Mouse (Mus musculus) thymus, postnatal 4 days (tissue): ENCODE results near the gene Fbxo45.
"Not testable (repeated sequence)": the region's sequence is repeated elsewhere in the genome, so short reads cannot be mapped to it uniquely, and the experiment has no call there.

Experiments used
- DNase-seq: peaks from one replicate; pipeline ENCODE4 v3.0.0; 2021

Fbxo45 gene

DNA sequence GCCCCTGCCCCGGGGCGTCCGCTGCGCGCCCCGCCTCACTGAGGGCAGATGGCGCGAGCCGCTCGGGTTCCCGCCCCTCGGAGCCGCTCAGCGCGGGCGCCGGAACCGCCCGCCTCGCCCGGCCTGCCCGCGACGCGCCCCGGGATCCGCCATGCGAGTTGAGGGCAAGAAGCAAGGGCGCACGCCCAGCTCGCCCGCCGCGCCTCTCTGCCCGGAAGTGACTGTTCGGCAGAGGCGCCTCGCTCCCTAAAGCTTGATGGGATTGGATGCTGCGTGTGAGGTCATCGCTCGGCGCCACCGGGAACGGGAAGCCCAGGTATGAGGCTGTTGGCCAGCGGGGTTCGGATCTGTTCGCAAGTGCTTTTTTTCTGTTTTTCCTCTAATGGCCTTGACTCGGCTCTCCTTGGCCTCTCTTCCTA, at the start of gene Fbxo45, which contains the start of gene Wdr53:
Gene Fbxo45, minus strand, starts transcription at position 207 of the 419 bp plus-strand sequence.
Gene Wdr53, plus strand, starts transcription at position 276 of the 419 bp plus-strand sequence.
- peak; percentile 96 for DNase-seq

DNA sequence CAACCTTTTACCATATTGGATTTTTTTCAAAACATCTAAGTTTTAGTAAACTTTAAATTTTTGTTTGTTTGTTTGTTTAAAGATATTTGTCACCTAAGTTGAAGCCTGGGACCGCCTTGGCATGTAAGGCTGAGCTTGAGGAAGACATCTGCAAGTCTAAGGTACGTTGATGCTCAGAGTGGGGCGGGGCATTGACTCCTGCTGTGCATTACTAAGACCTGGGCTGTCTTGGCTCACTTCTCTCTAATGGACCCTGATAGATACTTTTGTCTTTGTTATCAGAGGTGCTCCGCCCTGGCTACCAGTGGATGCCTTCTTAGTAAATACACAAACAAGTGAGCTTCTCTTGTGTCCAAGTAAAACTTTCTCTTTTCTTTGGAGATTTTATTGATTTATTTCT, 44.9 kb upstream of the Fbxo45 start:
- no peak for DNase-seq

DNA sequence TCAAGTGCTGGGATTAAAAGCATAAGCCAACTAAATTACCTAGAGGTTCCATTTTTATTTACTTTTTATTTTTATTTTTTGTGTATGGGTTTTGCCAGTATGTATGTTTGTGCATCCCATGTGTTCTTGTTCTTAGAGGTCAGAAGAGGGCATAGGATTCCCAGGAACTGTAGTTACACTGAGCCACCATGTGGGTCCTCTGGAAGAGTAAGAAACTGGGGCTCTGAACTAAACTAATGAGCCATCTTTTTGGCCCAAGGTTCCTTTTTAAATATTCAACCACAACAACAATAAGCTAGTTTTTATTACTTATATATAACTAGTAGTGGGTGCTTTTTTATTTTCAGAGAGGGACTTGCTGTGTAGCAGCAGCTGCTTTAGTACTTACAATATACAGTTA, 35.6 kb upstream of the Fbxo45 start:
- DNase-seq, result no peak

DNA sequence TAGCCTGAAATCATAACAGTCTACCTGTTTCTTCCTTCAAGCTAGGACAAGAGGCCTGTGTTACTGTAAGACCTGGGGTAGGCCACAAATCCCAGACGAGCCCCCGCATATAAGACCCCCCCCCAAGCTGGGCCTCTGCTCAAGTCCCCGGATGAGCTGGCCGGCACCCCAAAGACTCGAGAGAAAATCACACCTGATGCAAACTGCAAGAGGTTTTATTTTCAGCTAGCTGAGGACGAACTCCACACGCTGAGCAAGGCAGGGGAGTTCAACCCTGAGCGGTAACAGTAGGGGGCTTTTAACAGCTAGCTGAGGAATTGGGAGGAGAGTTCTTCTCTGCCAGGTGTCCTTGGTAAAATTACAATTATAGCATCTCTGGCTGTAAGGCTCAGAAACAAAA, 33.3 kb upstream of the Fbxo45 start:
- no peak for DNase-seq

DNA sequence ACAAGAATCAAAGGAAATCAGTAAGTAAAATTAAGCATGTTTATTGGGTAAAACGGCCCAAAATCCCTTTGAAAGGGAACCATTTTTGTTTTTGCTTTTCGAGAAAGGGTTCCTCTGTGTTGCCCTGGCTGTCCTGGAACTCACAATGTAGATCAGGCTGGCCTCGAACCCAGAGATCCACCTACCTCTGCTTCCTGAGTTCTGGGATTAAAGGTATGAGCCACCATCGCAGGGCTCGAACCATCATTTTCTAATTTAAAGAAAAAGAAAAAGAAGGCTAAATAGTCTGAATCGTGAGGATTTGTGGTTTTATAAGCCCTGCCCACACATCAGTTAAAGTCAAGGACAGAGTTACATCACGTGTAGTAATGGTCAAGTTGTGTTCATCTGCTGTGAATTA, 31.4 kb upstream of the Fbxo45 start:
- DNase-seq, result no peak

DNA sequence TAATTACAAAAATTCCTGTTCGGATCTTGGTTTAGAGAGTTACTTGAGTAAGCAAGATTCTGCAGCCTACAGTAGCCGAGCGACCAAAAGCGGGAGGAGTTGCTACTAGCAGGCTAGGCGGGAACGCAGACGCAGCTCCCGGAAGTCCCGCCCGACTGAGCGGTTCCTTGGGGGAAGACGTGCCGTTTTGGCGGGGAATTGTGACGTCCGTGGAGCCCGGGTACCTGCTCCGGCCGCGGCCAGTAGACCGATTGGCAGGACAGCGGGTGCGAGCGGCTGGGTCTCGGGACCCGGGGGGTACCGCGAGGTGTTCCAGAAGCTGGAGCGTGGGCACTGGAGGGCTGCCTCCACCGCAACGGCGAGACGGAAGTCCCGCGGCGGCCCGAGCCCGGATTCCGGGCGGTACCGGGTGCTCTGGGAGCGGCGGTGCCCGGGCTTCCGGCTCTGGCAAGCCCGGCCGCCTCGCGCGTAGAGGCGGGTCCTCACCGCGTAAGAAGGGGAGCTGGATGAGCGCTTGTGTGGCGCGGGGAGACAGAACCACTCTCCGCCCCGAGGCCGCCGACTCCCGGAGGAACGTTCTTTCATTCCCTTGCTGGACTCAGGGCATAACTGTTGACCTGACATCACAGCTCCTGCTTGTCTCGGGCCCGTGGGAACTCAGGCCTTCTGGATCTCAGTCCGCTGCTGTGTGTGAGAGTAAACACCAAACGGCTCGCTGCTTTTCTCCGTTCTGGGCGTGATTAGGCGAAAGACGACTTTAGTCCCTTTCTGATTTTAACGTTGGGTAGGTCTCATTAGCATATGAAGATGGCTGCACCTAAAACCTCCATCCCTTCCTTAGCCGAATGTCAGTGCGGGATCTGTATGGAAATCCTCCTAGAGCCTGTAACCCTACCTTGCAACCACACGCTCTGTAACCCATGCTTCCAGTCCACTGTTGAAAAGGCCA, 30.6 kb upstream of the Fbxo45 start, which contains the start of gene Rnf168:
Gene Rnf168, plus strand, starts transcription at position 152 of the 949 bp plus-strand sequence.
- DNase-seq, result peak; percentile 88

DNA sequence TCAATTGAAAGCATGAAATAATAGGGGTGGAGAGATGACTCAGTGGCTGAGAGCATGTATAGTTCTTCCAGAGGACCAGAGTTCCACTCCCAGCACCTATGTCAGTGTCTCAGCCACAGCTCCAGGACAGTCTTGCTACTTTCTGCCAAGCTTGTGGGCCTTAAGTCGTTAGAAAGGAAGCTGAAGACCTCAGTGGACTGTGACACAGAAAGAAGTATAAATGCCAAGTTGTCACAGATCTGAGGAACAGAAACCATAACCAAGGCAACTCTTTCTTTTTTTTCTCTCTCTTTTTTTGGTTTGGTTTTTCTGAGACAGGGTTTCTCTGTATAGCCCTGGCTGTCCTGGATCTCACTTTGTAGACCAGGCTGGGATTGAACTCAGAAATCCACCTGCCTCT, 28.9 kb upstream of the Fbxo45 start:
- DNase-seq, result no peak

DNA sequence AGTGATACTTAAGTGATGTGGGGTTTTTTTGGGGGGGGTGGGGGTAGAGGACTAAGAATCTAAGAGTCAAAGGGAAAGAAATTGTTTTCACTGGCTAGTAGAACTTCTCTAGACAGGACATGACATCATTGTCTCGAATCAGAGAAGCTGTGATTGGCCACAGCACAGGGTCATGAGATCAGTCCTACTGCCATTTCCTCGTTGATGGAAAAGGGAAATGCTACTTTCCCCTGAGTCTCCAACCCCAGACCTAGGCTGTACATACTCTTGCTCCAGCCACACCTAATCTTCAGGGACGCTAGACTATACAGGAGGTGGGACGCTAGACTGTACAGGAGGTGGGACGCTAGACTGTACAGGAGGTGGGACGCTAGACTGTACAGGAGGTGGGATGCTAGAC, 28.1 kb upstream of the Fbxo45 start:
- no peak for DNase-seq

DNA sequence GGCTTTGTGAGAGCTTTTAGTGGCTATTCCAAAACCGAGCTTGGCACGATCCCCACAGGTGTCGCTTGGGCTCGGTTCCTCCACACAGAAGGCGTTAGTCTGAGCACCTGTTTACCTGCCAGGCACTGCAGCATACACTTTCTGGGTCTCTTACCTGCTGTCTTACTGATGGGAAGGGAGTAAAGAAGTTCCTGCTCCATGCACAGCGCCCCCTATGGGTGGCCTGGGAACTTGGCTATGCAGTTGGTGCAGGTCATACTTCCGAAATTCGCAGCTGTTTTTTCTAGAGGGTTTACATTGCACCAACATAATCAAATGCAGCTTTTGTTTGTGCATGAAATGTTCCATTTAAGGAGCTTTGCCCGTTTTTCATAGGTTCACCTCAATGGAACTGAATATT, 26.4 kb upstream of the Fbxo45 start:
- DNase-seq, result peak; percentile 73

DNA sequence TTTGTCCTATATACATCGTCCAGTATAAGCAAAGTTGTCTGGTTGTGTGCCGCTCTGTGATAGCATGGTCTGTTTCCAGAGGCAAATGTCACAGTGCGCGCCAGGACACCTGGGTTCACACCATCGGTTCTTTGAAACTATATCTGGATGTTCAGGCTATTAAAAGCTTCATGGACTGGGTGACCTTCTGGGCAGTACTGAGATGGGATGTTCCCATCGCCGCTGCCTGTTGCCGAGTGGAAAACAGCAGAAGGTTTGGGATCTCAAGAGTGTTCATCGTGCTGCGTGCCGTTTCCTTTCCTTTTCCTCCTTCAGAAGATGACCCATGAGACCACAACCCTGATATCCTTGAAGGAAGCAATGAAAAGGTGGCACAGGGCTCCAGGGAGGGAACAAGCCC, 24.3 kb upstream of the Fbxo45 start, which contains the start of gene Smco1:
Gene Smco1, plus strand, starts transcription at position 178 of the 400 bp plus-strand sequence.
- DNase-seq, result no peak

DNA sequence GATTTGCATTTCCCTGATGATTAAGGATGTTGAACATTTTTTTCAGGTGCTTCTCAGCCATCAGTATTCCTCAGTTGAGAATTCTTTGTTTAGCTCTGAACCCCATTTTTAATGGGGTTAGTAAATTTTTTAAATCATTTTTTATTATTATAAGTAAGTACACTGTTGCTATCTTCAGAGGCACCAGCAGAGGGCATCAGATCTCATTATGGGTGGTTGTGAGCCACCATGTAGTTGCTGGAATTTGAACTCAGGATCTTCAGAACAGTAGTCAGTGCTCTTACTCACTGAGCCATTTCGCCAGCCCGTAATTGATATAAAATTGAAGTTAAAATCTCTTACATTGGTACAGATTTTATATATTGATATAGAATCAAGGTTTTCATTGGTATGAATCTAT, 17.3 kb upstream of the Fbxo45 start:
- peak; percentile 63 for DNase-seq

DNA sequence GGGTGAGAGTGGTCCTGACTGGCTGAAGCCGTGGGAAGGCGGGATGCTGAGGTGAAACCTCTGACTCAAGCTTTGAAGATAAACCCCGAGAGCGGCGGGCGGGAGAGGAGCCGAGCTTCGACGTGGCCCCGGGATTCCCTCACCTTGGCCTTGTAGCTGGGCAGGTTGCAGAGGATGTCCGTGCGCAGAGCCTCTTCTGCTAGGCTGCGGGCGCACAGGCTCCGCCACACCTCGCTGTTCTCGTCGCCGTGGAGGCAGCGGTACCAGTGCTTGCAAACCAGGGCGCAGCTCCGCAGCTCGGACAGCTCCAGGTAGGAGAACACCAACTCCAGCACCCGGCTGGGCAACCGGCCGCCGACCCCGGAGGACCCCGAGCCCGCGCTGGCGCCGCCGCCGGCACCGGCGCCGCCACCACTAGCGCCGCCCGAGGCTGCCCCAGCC, 587 bp downstream of the Fbxo45 start:
- DNase-seq, result peak; percentile 67

DNA sequence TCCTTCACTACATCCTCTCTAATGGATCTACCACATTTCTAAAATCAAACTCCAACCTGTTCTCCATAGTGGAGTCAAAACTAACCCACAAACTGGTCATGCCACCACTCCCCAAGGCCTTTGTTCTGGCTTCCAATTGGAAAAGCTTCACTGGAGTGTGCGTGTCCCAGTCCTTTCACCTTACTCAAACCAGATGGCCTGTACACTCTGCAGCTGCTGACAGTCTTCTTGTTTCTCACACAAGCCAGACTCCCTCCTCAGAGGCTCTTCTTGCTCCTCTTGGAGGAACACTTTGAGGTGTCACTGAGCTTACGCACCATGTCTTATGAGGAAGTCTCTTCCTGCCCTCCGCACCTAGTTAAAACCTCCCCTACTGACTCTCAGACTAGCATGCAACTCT, 3.1 kb downstream of the Fbxo45 start:
- DNase-seq, result no peak

DNA sequence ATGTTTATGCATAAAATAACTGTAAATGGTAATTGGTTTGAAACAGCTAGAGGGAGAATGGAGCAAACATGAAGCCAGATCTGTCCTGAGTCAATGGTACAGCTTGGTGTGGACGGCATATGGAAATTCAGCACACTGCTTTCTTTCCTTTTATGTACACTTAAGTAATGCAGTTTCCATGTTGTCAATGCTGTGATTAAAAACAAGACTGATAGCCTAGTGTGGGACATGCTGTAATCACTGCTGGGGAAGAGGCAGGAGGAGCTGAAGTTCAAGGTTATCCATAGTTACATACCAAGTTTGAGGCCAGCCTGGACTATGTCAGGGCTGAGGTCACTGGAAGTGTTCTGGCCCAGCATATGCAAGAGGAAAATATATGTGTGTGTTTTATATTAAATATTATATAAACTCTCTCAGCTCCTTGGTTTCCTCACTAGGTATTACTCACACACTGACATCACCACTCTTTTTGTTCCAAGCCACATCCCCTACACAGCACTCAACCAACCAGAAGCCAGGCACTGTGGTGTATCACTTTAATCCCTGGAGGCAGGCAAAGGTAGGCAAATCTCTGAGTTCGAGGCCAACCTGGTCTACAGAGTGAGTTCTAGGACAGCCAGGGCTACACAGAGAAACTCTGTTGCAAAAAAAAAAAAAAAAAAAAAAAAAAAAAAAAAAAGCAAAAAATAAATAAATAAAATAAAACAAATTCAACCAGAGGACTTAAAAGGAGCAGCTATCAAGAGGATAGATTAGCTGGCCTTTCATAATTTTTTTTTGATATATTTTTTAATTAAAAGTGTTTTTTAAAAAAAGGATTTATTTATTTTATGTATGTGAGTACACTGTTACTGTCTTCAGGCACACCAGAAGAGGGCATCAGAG, 7.3 kb downstream of the Fbxo45 start:
- DNase-seq, result no peak

DNA sequence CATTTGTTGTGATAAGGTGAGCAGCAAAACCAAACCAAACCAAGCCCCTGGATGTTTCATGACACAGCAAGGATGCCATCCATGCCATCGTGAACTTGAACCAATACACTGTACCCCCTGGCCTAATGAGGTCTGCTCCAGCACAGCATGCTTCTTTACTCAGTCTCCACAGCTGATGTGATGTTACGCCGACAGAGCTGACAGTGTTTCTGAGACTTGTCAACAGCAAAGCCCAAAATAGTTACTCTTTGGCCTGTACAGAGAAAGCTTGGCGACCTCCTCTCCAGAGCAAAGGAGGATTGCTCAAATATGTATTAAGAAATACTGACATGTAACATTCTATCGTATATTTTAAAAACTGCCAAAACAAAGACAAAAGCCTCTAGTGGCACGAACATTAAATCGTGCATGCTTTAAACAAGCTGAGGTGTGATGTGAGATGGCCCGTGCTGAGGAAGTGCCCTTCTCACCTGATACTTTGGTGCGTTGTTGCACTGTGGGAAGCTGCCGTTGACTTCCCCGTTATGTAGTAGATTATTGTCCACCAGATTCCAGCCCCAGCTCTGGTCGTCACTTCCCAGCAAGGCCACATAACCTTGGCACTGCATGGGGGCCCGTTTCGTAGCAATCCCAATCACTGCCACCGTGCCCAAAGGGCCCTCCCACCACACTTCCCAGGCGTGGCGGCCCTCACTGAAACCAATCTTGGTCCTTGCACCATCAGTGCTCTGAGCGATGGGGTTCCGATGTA, 8.9 kb downstream of the Fbxo45 start:
- no peak for DNase-seq

DNA sequence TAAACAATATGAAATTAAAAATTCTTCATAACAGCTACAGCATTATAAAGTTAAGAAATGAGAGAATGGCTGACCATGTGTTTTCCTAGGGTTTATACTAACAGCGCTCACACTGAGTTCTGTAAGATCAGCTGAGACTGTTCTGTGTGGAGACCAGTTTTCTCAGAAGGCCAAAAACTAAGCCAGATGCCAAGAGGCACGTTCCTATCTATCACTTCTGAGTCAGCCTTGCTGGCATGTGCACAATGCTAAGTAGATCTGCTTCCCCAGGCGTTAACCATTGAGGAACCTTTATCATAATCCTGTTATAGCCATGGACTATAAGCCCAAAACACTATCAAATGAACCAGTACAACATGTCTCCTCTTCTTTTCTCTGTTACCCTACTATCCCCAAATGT, 14.9 kb downstream of the Fbxo45 start:
- not testable (repeated sequence) for DNase-seq

DNA sequence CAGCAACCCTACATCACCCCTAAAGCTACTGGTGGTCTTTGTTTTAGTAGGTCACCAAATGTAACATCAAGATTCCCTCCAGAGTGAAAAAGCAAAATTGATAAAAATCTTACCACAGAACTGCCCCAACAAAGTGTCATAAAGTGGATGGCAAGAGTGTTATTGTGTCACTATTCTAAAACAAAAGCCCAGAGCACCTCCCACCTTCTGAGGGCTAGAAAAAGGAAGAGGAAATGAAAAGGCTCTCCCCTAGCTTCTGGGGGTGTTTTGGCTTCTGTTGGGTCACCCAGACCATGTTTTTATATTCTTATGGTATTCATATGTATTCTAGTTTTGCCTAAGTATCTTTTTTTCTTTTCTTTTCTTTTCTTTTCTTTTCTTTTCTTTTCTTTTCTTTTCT, 24.6 kb downstream of the Fbxo45 start:
- DNase-seq, result no peak

DNA sequence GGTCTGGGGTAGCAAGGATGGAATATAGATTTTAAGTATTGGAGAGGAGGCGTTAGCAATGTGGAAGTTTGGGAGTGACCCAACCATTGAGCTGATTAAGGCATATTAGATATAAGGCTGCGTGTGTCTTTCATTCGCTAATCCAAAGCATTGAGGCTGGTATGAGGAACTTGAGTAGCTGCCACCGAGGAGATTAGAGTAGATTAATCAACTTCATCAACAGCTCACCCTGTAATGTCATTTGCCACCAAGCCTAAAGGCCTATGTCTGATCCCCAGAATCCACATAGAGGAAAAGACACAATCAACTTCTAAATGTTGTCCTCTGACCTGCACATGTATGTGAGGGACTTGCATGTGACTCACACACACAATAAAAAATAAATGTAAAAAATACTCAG, 25.2 kb downstream of the Fbxo45 start:
- no peak for DNase-seq

DNA sequence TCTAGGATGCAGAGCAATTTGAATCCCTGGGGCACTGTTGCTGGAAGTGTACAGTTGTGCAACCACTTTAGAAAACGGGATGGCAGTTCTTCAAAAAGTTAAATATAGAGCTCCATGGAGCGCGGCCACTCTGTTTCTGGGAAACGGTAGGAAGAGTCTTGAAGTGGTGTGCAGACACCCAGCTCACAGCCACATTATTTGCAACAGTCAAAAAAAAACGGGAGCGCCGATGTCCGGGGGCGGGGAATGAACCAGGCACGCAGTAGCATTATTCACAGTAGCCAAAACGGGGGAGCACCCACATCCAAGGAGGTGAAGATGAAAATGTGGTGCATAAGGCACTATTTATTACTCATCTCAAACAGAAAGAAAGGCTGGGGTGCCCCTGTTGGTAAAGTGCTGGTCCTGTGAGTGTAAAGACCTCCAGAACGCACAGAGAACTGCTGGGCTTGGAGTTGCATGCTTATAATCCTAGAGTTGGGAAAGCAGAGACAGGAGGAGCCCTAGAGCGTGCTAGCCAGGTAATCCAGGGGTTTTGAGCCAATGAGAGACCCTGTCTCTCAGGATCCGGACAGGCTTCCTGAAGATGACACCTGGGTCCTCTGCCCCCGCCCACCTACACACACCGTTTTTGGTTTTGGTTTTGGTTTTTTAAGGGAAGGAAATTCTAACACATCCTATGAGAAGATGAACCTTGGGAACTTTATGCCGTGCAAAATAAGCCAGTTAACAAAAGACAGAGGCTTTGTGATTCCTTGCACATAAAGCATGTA, 32.0 kb downstream of the Fbxo45 start:
- DNase-seq, result no peak

DNA sequence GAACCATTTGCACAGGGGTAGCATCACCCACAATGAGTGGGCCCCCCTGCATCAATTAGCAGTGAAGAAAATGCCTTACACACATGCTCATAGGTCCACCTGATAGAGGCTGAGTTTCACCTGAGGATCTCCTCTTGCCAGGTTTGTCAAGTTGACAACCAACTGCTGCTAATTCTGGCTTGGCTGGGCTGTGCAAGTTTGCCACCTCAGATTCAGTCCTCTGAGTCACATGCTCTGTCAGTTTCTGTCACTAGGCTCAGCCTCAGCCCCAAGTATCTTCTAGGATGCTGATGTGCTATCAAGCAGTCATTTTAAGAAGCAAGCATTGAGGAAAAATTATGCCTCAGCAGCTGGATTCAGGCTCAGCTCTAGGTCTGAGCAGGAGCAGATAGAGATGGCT, 32.8 kb downstream of the Fbxo45 start:
- DNase-seq, result no peak

DNA sequence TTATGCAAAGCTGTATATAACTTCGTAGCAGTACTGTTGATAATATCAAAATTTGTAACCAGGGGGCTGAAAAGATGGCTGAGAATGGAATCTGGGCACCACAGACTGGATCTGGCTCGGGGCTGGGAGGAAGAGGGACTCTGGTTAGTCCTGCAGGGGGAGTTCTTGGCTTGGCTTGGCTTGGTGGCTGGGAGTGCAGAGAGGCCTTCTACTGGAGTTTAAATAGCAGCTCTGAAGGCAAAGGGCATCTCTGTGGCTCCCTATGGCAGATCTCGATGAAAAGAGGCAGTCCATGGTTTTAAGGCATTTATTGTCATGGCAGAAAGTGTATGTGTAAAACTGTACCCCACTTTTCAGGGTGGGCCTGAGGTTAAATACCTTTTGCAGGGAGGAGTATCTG, 42.1 kb downstream of the Fbxo45 start:
- DNase-seq, result no peak

DNA sequence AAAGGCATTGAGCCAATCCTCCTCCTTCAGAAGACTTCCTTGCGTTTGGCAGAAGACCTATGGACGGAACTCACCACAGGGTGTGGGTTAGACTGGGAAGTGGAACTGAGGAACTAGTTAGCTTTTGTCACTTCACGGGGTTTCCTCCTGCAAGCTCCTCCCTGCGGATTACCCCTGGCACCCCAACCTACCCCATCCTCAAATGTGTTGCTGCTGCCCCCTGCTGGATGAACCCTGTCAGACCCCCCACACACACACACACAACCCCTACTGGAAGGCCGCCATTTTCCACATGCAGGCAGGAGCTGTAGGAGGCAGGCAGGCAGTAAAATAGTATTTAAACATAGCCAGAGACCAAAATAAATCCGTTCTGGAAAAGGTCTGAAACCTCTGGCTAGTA, 44.3 kb downstream of the Fbxo45 start:
- DNase-seq, result peak; percentile 98
